Mouse (Mus musculus) MEL (cell line): Measurements from ENCODE around the gene Gm47791.

ENCODE experiments used
- CHD2 ChIP-seq: IDR thresholded peaks from 2 replicates; pipeline ENCODE4 v1.6.1; 2011; ENCODE audit warnings: low read length, improper control_type of control experiment
- CTCF ChIP-seq, 3 experiments: IDR thresholded peaks in 2 of 3; conservative IDR thresholded peaks in 1 of 3; 2 replicates each; pipeline ENCODE4 v1.5.1; 2011 to 2012; ENCODE audit warnings: low read length in 3 of 3, low read depth in 2 of 3, mild to moderate bottlenecking in 2 of 3, improper control_type of control experiment in 1 of 3, inconsistent platforms in 1 of 3, mixed read lengths in 1 of 3, moderate library complexity in 1 of 3; ENCODE audit not compliant: control insufficient read depth in 1 of 3, insufficient read depth in 1 of 3, poor library complexity in 1 of 3, severe bottlenecking in 1 of 3
- ELF1 ChIP-seq: IDR thresholded peaks from 2 replicates; pipeline ENCODE4 v1.6.1; 2014; ENCODE audit warnings: low read depth, mild to moderate bottlenecking, inconsistent platforms, low read length, improper control_type of control experiment, moderate library complexity
- MAX ChIP-seq: IDR thresholded peaks from 2 replicates; pipeline ENCODE4 v1.6.1; 2011; ENCODE audit warnings: low read length, improper control_type of control experiment
- MXI1 ChIP-seq: IDR thresholded peaks from 2 replicates; pipeline ENCODE4 v1.6.1; 2011; ENCODE audit warnings: mild to moderate bottlenecking, low read depth, low read length, improper control_type of control experiment
- MYB ChIP-seq: IDR thresholded peaks from 2 replicates; pipeline ENCODE4 v1.6.1; 2011; ENCODE audit warnings: mild to moderate bottlenecking, low read depth, low read length, improper control_type of control experiment
- POLR2A ChIP-seq, 2 experiments: IDR thresholded peaks; 2 replicates each; pipeline ENCODE4 v1.6.1; 2011 to 2012; ENCODE audit warnings: low read length in 2 of 2, mild to moderate bottlenecking in 2 of 2, control low read depth in 1 of 2, improper control_type of control experiment in 1 of 2, low read depth in 1 of 2, moderate library complexity in 1 of 2; ENCODE audit not compliant: control insufficient read depth in 1 of 2, insufficient read depth in 1 of 2, poor library complexity in 1 of 2

GRCm38 (mm10) chr1:82791105-82791504 is 20.1 kb upstream of the Gm47791 start:
- no peak for TF ChIP-seq CTCF (IDR thresholded peaks at IDR 0.05 in 2 of 3, conservative IDR thresholded peaks at IDR 0.05 in 1 of 3; ENCODE audit: control insufficient read depth in 1 of 3, insufficient read depth in 1 of 3, low read depth in 2 of 3, low read length in 3 of 3, poor library complexity in 1 of 3, severe bottlenecking in 1 of 3)
- no peak for TF ChIP-seq MAX
- no peak for TF ChIP-seq POLR2A (IDR thresholded peaks at IDR 0.05; ENCODE audit: control insufficient read depth in 1 of 2, insufficient read depth in 1 of 2, low read depth in 1 of 2, low read length in 2 of 2, poor library complexity in 1 of 2)
- TF ChIP-seq CHD2, result no peak
- no peak for TF ChIP-seq ELF1
- TF ChIP-seq MYB, result no peak
- TF ChIP-seq MXI1, result no peak
